Mouse (Mus musculus): ENCODE results near the gene Rap1gap2.

DNA sequence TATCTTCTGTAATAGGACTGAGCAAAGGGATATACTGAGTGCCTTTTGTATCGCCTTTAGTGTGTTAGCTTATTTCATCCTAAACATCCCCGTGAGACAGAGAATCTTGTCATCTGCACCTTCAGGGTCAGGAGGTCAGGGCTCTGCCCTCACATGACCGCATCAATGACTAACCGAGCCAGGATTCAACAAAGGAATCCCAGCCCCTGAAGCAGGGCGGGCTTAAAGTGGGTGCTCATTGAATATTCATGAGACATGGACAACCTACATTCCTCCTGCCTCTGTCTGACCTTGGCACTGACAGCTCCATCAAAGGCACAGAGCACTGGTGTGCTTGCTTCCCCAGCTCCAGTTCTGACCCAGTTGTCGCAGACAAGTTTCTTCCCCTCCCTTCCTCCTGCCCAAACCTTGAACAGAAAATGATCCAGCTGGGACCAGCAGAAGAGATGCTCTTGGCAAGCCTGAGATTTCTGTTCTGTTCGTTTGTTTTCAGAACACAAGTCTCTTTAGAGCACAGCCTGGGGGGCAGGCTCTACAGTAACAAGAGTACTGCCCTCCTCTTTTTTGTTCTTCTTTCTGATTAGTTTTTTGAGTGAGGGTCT, 61.8 kb downstream of the Rap1gap2 start:
- TF ChIP-seq CTCF (IDR thresholded peaks at IDR 0.05; ENCODE audit: low read depth) (no peak), EP300 (IDR thresholded peaks at IDR 0.05; ENCODE audit: low read depth) (no peak)

All from liver, postnatal 0 days (tissue).